Mouse (Mus musculus): Measurements from ENCODE around the gene Olfr1513. TPM values are rescaled to one million over a fixed set of nuclear protein-coding genes. Genes with fewer than 3 reads are reported as not detected.
"Not testable (repeated sequence)": the region's sequence is repeated elsewhere in the genome, so short reads cannot be mapped to it uniquely, and the experiment has no call there.

Olfr1513 gene
- total RNA-seq, 2 experiments from 2014 or later: not detected

DNA sequence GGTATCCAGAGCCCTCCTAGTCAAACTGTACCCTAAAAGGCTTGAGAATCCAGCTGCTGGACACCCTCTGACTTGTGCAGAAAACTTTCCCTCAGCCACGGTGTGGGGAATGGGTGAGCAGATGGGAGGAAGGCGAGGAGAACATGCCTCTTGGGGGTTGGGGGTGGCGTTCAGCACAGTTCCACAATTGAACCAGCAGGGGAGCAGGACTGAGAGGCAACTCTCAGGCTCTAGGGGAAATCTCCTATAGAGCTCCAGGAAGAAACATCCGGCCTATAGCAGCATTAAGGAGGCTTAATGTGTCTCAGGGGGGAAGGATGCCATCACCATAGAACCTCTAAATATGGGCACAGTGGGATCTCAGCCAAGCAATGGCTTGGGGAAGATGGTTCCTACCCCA lies 30.3 kb downstream of the Olfr1513 start:
- intact Hi-C loops (cut with DNase I): no loop called here
- no peak for DNase-seq
- H3K27ac ChIP-seq: no peak overlapping the region
- TF ChIP-seq CTCF (IDR thresholded peaks at IDR 0.05): no peak
- no peak overlapping the region for H3K4me3 ChIP-seq

- DNase-seq: no peak
- intact Hi-C loops (cut with DNase I): no loop called here
- no peak overlapping the region for H3K27ac ChIP-seq
- H3K4me3 ChIP-seq: no peak overlapping the region
- no peak for TF ChIP-seq CTCF (IDR thresholded peaks at IDR 0.05)
Measured at GRCm38 (mm10) chr14:52319361-52319760, 36.8 kb downstream of the Olfr1513 start.

- no peak for DNase-seq
- Histone ChIP-seq H3K27ac (peak overlapping the region; percentile 80), H3K4me3 (peak overlapping the region; percentile 87)
- no peak for TF ChIP-seq CTCF (IDR thresholded peaks at IDR 0.05)
- intact Hi-C loops (cut with DNase I): no loop called here
Measured at GRCm38 (mm10) chr14:52316441-52317225, 39.6 kb downstream of the Olfr1513 start.

GRCm38 (mm10) chr14:52315792-52316440 lies 40.3 kb downstream of the Olfr1513 start:
- intact Hi-C loops (cut with DNase I): no loop called here
- peak; percentile 65 for DNase-seq
- no peak for TF ChIP-seq CTCF (IDR thresholded peaks at IDR 0.05)
- Histone ChIP-seq H3K27ac (peak overlapping the region; percentile 80), H3K4me3 (peak overlapping the region; percentile 87)

GRCm38 (mm10) chr14:52315283-52315780 lies 40.9 kb downstream of the Olfr1513 start:
- Histone ChIP-seq H3K27ac (peak overlapping the region; percentile 80), H3K4me3 (peak overlapping the region; percentile 87)
- TF ChIP-seq CTCF (IDR thresholded peaks at IDR 0.05): no peak
- DNase-seq: no peak
- intact Hi-C loops (cut with DNase I): no loop called here

- H3K27ac ChIP-seq: no peak overlapping the region
- H3K4me3 ChIP-seq: no peak overlapping the region; the same call in 1 of the 2 replicates
- no peak for DNase-seq
- intact Hi-C loops (cut with DNase I): no loop called here
- TF ChIP-seq CTCF (IDR thresholded peaks at IDR 0.05): no peak
Measured at GRCm38 (mm10) chr14:52314808-52315150, 41.4 kb downstream of the Olfr1513 start.

- intact Hi-C loops (cut with DNase I): no loop called here
- no peak for DNase-seq
- no peak for TF ChIP-seq CTCF (IDR thresholded peaks at IDR 0.05)
- no peak overlapping the region for H3K27ac ChIP-seq
- H3K4me3 ChIP-seq: 0 out of 2 replicates have a peak overlapping the region, but pooled peaks have one; percentile 11
Measured at GRCm38 (mm10) chr14:52313931-52314807, 42.0 kb downstream of the Olfr1513 start.

DNA sequence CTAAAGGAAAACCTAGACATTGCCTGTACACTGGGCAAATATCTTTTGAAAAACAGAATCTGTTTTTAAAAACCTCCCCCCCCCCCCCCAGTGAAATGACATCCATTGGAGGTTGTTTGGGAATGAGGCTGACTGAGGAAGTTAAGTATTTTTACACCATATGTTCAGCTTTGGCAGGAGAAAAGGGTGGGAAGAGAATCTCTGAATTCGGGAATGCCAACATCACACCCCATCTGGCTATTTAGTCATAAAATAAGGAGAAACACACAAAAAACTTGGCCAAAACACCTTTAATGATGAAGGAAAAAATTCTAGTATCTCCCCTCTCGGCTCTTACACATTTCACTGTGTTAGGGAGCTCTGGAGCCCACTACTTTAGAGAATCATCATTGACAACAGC lies 45.3 kb downstream of the Olfr1513 start:
- no peak overlapping the region for H3K4me3 ChIP-seq
- intact Hi-C loops (cut with DNase I): no loop called here

GRCm38 (mm10) chr14:52310343-52310742 lies 45.9 kb downstream of the Olfr1513 start:
- DNase-seq; H3K4me3 ChIP-seq; intact Hi-C loops (cut with DNase I); H3K27ac ChIP-seq: not testable (repeated sequence)

More for the DNA sequence above, 45.3 kb downstream of the Olfr1513 start:
- no peak for DNase-seq
- no peak overlapping the region for H3K27ac ChIP-seq
- TF ChIP-seq CTCF (IDR thresholded peaks at IDR 0.05): no peak

- Histone ChIP-seq H3K27ac (no peak overlapping the region), H3K4me3 (no peak overlapping the region)
- no peak for TF ChIP-seq CTCF (IDR thresholded peaks at IDR 0.05)
- DNase-seq: no peak
- intact Hi-C loops (cut with DNase I): loop anchor here (10.0 kb wide), 1 partner anchor 201 kb away; the partner anchor contains the start of gene Hnrnpc
Measured at GRCm38 (mm10) chr14:52306100-52306499, 50.1 kb downstream of the Olfr1513 start.

- intact Hi-C loops (cut with DNase I): loop anchor here (5.0 to 10.0 kb wide), 2 partner anchors 200 to 417 kb away; partner anchors contain the start of gene Hnrnpc
- TF ChIP-seq CTCF (IDR thresholded peaks at IDR 0.05): no peak
Measured at GRCm38 (mm10) chr14:52304644-52305271, 51.5 kb downstream of the Olfr1513 start, which contains the start of gene Mettl3. Gene Mettl3, minus strand, starts transcription at chr14:52305128.

DNA sequence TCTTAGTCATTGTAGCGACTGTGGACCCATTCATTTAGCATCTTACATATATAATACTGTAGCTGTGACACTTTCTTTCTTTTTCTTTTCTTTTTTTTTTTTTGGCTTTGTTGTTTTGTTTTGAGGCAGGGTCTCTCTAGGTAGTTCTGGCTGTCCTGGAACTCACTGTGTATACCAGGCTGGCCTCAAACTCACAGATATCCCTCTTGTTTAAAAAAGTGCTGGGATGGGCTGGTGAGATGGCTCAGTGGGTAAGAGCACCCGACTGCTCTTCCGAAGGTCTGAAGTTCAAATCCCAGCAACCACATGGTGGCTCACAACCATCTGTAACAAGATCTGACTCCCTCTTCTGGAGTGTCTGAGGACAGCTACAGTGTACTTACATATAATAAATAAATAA lies 52.7 kb downstream of the Olfr1513 start:
- not testable (repeated sequence) for DNase-seq, H3K4me3 ChIP-seq, H3K27ac ChIP-seq
- intact Hi-C loops (cut with DNase I): loop anchor here (5.0 to 10.0 kb wide), 2 partner anchors 199 to 416 kb away; partner anchors contain the start of gene Hnrnpc

More at GRCm38 (mm10) chr14:52304644-52305271, 51.5 kb downstream of the Olfr1513 start, which contains the start of gene Mettl3:
- Histone ChIP-seq H3K4me3 (peak within 1 kb of the TSS; percentile 80), H3K27ac (peak within 1 kb of the TSS; percentile 88)
- DNase-seq: peak; percentile 94

Other genes with a start within 250 kb of the Olfr1513 start
- not detected for gene Rpgrip1, start 245.7 kb downstream of the Olfr1513 start, total RNA-seq (2021)
- gene Supt16, start 159.0 kb downstream of the Olfr1513 start, total RNA-seq (2021): 10 to 100 TPM; 12.3 to 15.5 TPM
- gene Chd8, start 98.6 kb downstream of the Olfr1513 start, total RNA-seq (2021): 10 to 100 TPM; 33.4 to 34.9 TPM
- gene Tox4, start 77.3 kb downstream of the Olfr1513 start, total RNA-seq (2021): 10 to 100 TPM; 48.0 to 56.2 TPM
- gene Rab2b, start 76.9 kb downstream of the Olfr1513 start, total RNA-seq (2021): 1 to 10 TPM; 1.9 to 3.5 TPM
- gene Mettl3, start 51.3 kb downstream of the Olfr1513 start, total RNA-seq (2021): 10 to 100 TPM; 17.2 to 19.5 TPM
- under 1 TPM; 0.61 to 0.78 TPM for gene Sall2, start 27.6 kb downstream of the Olfr1513 start, total RNA-seq (2021)
- not detected for gene Olfr1512, start 22.8 kb upstream of the Olfr1513 start, total RNA-seq (2021)
- not detected for gene Olfr1511, start 41.0 kb upstream of the Olfr1513 start, total RNA-seq (2021)
- not detected for gene Olfr1510, start 58.0 kb upstream of the Olfr1513 start, total RNA-seq (2021)
- not detected for gene Olfr1509, start 86.6 kb upstream of the Olfr1513 start, total RNA-seq (2021)
- not detected for gene Olfr1508, start 111.1 kb upstream of the Olfr1513 start, total RNA-seq (2021)
- gene Olfr1507, start 139.3 kb upstream of the Olfr1513 start, total RNA-seq (2021): not detected

Measured in gastrocnemius, adult 2 months (tissue).